Mouse (Mus musculus) regulatory T cell (primary cell): ENCODE measurements around the gene Morc1.

Experiments
- in situ Hi-C: fragments of 300-600 bp; cut with MboI, MseI; formaldehyde crosslinking; loops from one replicate; pipeline ENCODE4 v1.15.1; 2025; ENCODE audit warnings: high pct_unique_total_duplicates

Gene Morc1

DNA sequence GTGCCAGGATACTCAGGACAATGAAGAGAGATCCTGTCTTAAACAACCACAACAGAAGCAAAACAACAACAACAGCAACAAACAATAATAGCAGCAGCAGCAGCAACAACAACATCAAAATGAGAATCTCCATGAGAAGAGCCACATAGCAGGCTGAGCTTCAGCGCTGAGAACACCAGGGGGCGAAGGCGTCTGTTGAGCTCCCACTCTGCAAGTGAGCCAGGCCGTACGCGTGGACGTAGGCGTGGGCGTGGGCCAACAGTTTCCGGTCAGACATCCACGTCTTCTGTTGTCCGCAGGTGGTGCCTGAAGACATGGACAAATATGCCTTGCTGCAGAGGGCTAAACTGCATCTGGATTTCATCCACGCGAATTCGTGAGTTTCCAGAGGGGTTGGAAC, at the start of gene Morc1:
Gene Morc1, plus strand, starts transcription at position 211 of the 400 bp plus-strand sequence.
- in situ Hi-C loops: no loop called here

DNA sequence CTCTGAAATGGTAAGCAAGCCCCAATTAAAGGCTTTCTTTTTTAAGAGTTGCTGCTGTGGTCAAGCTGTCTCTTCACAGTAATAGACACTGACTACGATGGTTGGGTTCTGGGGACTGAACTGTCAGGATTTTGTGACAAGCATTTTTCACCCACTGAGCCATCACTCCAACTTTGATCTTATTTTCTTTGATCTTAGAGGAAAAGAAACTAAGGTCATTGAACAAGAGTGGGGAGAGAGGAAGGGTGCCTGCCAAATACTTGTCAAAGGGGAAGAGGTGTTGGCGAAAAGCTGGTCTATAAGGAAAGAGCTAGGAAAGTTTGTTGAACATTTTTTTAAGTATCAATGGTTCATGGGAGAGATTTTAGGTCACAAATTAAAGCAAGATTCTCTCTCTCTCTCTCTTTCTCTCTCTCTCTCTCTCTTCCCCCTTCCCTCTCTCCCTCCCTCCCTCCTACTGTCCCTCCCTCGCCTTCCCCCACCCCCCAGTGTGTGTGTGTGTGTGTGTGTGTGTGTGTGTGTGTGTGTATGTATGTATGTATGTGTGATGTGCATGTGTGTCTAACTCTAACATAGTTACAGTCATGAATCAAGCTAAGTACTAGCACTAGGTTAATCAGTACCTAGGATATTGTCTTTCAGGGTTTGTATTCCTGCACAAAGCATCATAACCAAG, 47.3 kb upstream of the Morc1 start:
- in situ Hi-C loops: no loop called here

- in situ Hi-C loops: no loop called here
Observed at GRCm38 (mm10) chr16:48386982-48387381, 44.1 kb upstream of the Morc1 start.

GRCm38 (mm10) chr16:48395278-48395677, 35.8 kb upstream of the Morc1 start:
- in situ Hi-C loops: no loop called here

- in situ Hi-C loops: no loop called here
Observed at GRCm38 (mm10) chr16:48402963-48403362, 28.1 kb upstream of the Morc1 start.

- in situ Hi-C loops: no loop called here
Observed at GRCm38 (mm10) chr16:48403423-48403822, 27.6 kb upstream of the Morc1 start.

DNA sequence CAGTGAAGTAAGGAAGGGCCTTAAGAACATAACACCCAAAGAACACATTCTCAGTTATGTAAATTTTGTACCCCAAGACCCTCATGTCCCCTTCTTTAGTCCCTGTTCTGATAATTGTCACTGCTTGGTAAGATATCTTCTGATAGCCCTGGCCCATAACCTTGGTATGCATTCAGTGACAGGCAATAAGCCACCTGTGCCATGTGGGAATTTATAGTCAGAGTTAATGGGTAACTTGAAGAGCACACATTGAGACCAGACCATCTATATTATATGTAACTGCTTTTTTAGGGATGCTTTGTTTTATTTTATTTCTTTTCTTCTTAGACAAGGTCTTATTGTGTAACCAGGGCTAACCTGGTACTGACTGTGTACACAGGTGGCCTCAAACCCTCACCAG, 27.0 kb upstream of the Morc1 start:
- in situ Hi-C loops: no loop called here

- in situ Hi-C loops: no loop called here
Observed at GRCm38 (mm10) chr16:48405674-48406403, 25.2 kb upstream of the Morc1 start.

- in situ Hi-C loops: no loop called here
Observed at GRCm38 (mm10) chr16:48409580-48409979, 21.5 kb upstream of the Morc1 start.

DNA sequence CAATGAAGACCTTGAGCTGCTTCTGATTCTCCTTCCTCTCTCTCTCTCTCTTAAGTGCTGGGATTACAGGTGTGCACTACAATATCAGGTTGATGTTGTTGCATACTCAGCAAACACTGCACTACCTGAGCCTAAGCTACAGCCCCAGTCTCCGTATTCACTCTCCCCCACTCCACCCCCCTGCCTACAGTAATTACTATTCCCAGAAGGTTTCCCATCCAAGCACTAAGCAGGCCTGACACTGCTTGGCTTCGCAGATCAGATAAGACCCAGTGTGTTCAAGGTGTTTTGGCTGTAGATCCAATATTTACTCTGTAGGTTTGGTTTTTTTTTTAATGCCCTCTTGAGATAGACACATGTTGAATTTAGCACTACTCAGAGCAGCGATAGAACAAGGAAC, 20.9 kb upstream of the Morc1 start:
- in situ Hi-C loops: no loop called here

DNA sequence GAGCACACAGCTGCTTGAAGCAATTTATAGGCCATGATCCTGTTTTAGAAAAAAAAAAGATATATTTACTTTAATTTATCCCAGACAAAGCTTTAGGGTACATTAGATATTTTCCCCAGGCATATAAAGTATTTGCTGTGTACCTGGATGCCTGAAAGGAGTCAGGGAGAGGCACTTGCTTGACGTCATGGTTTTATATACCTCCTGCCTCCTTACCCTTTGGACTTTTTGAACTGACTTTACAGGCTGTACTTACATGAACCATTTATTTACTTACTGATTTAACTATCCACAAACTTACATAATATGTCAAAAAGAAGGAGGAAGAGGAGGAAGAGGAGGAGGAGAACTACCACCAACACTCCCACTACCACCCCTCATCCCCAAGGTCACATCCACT, 18.8 kb upstream of the Morc1 start, which contains the start of gene Gm5485:
Gene Gm5485, minus strand, starts transcription at position 171 of the 400 bp plus-strand sequence.
- in situ Hi-C loops: no loop called here

DNA sequence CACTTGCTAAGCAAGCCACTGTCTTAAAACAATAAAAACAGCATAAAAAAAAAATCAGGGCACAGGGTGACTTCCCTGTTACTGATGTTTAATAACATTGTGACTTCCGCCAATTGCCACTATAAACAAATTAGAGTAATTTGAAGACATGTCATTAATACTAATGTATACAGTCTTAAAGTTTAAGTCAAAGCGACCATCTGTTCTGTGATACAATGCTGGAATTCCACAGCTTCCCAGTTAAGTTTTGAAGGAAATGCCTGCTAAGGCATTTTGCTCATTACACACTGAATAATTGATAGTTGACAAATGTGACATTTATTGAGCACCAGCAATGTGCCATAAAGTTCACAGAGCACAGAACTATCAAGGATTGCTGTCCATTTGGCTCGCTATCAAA, 12.5 kb upstream of the Morc1 start:
- in situ Hi-C loops: no loop called here

GRCm38 (mm10) chr16:48419035-48419434, 12.0 kb upstream of the Morc1 start:
- in situ Hi-C loops: no loop called here

GRCm38 (mm10) chr16:48422501-48422900, 8.5 kb upstream of the Morc1 start:
- in situ Hi-C loops: no loop called here

DNA sequence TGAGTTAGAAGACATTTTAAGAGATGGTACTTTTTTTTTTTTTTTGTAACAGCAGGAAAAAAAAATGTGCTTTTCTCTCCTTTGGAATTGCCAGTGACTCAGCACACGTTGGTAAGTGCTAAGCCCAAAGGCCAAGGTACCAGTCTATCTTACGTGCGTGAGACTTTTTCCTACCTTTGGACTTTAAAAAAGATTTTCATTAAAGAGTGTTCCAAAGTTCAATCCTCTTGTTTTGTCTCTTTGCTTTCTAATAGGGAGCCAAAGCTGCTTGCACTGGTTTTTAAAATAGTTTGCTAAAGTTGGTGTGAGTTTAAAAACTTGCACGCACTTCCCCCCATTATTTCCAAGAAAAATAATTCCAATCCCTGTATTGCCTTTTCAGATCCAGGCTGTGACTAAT, 7.0 kb upstream of the Morc1 start:
- in situ Hi-C loops: no loop called here

DNA sequence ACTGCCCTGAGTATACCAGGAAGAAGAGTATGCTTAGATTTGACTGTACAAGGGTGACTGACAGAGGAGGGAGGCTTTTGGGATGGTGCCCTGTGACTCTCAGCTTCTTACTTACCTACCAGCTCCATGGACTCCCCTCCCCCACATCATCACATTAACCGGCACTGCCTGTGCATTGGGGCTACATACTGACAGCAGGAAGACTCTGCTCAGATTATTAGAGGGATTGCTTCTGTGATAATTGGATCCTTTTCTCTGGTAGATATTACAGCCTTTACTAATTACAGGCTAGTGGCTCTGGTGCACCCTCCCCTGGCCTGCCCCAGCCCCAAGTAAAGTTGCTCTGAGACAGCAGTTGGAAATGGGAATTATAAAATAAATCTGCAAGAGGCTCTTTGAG, 1.6 kb upstream of the Morc1 start:
- in situ Hi-C loops: no loop called here

- in situ Hi-C loops: no loop called here
Observed at GRCm38 (mm10) chr16:48435454-48435853, 4.4 kb downstream of the Morc1 start.

GRCm38 (mm10) chr16:48437476-48437875, 6.4 kb downstream of the Morc1 start:
- in situ Hi-C loops: no loop called here

GRCm38 (mm10) chr16:48444589-48444988, 13.6 kb downstream of the Morc1 start:
- in situ Hi-C loops: no loop called here

GRCm38 (mm10) chr16:48446161-48446925, 15.3 kb downstream of the Morc1 start:
- in situ Hi-C loops: no loop called here

DNA sequence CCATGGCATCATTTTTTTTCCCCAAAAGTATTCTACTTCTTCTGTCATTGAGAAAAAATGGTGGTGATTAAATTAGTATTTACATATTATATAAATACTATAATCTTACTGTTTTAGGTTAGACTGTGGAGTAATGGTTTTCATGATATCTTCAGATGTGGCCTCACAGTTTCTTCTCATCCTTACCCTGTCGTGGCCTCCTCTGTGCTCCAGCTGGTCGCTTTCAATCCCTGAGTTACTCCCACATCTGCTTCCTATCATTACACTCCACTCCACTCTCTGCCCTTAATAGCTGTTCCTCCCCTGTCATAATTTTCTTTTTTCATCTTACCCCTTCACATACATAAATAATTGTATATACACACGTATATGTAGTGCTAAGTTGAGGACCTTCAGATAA, 22.2 kb downstream of the Morc1 start:
- in situ Hi-C loops: no loop called here

DNA sequence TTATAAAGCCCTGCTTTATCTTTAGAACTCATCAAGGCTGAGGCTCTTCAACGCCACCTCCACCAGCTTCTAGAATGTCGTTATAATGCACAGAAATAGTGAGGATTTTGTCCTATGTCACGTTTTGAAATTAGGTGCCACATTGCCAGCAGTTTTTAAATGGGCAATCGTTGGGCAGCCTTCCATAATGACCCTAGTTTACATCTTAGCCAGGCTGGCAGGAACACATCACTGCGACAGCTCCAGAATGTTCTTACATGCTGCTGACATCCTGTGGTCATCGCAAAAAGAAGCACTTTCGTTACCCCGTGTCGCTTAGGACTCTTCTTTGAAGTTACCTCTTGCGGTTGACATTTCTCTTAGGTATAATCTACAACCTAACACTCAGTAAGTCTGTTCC, 42.4 kb downstream of the Morc1 start:
- in situ Hi-C loops: no loop called here
